In the genomic region with DNA sequence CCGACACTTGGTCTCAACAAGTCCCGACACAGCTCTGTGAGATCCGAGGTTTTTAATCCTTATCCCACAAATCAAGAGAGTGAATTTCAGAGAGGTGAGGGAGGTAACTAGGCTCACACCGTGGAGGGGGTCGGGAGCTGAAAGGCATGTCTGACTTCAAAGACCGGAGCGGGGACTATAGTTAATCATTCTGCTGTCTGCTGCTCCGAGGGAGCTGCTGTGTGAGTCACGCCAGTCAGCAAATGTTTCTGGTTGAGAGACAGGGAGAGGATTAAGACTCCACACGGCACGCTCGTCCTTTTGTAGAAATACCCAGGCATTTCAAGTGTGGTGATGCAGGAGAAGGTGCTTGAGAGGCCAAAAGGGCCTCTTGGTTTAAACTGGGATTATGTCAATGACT, we compare ENCODE assay signal across 19 mouse cellular contexts.
DNase-seq lines count a peak whose midpoint lies in the region; ATAC-seq and TF ChIP-seq lines count a peak whose summit lies in the region.
"Had no signal": no experiment of that assay in that cellular context is flagged by ENCODE, and none has a peak within 500 bp of the region (broad histone marks: within the 10 kb centered on the region; RNA-seq: fewer than 3 reads in every experiment).

No protein-coding gene starts in this region.

- H3K36me3 ChIP-seq in forebrain, postnatal 0 days (ENCODE audit: insufficient read depth): no peaks in the 10 kb centered on the region
- no peaks in the 10 kb centered on the region for H3K36me3 ChIP-seq in forebrain, embryonic 15.5 days
- H3K36me3 ChIP-seq in kidney, embryonic 14.5 days (ENCODE audit: control insufficient read depth, insufficient read depth, low read length): no peaks in the 10 kb centered on the region
- no peaks in the 10 kb centered on the region for H3K36me3 ChIP-seq in midbrain, embryonic 14.5 days (ENCODE audit: control insufficient read depth, insufficient read depth, low read length)
- H3K36me3 ChIP-seq in intestine, embryonic 15.5 days: no peaks in the 10 kb centered on the region
- H3K36me3 ChIP-seq: heart, embryonic 13.5 days; liver, embryonic 12.5 days had no signal

- no peak overlapping the region for H3K9ac ChIP-seq in forebrain, postnatal 0 days
- H3K9ac ChIP-seq in forebrain, embryonic 15.5 days (replicated peaks): no peak overlapping the region
- no peak overlapping the region for H3K9ac ChIP-seq in kidney, embryonic 14.5 days (ENCODE audit: low read depth, low read length)
- H3K9ac ChIP-seq in midbrain, embryonic 14.5 days (replicated peaks; ENCODE audit: low read length): no peak overlapping the region
- no peak overlapping the region for H3K9ac ChIP-seq in intestine, embryonic 15.5 days
- H3K9ac ChIP-seq: heart, embryonic 13.5 days; liver, embryonic 12.5 days; lung, embryonic 14.5 days had no signal

- H3K4me1 ChIP-seq in forebrain, postnatal 0 days (ENCODE audit: insufficient read depth): no peaks in the 10 kb centered on the region
- H3K4me1 ChIP-seq in forebrain, embryonic 15.5 days: peaks cover 4% of the 10 kb centered on the region
- peaks cover 5% of the 10 kb centered on the region; the same call in 1 of the 2 replicates for H3K4me1 ChIP-seq in kidney, embryonic 14.5 days (ENCODE audit: control insufficient read depth, insufficient read depth, low read length)
- peaks cover 23% of the 10 kb centered on the region for H3K4me1 ChIP-seq in midbrain, embryonic 14.5 days (ENCODE audit: control insufficient read depth, insufficient read depth, low read length)
- H3K4me1 ChIP-seq in intestine, embryonic 15.5 days (replicated peaks): no peaks in the 10 kb centered on the region
- H3K4me1 ChIP-seq: heart, embryonic 13.5 days; liver, embryonic 12.5 days had no signal

- no peak overlapping the region for H3K4me3 ChIP-seq in forebrain, postnatal 0 days (ENCODE audit: low read depth, low read length)
- H3K4me3 ChIP-seq in forebrain, embryonic 15.5 days: no peak overlapping the region
- no peak overlapping the region for H3K4me3 ChIP-seq in kidney, embryonic 14.5 days (ENCODE audit: low read length)
- no peak overlapping the region for H3K4me3 ChIP-seq in midbrain, embryonic 14.5 days (replicated peaks; ENCODE audit: low read depth, low read length)
- H3K4me3 ChIP-seq in intestine, embryonic 15.5 days (replicated peaks): no peak overlapping the region
- H3K4me3 ChIP-seq: heart, embryonic 13.5 days; left cerebral cortex, adult 2 months; liver, embryonic 12.5 days had no signal

- peak; percentile 26 for DNase-seq in forebrain, postnatal 0 days
- DNase-seq in kidney, postnatal 14 days: peak; percentile 5
- peak; percentile 52 for DNase-seq in brain, embryonic 14.5 days (ENCODE audit: low read depth)
- peak; percentile 53 for DNase-seq in midbrain, embryonic 14.5 days
- DNase-seq in heart, adult 8-10 months (ENCODE audit: low spot score): no peak
- DNase-seq: adrenal gland, adult 8-10 months; cerebellum, adult 18-20 months; heart, postnatal 36 days; lung, embryonic 14.5 days; right cerebral cortex, postnatal 4 days had no signal

- TF ChIP-seq POLR2A in brain, embryonic 14.5 days (IDR thresholded peaks at IDR 0.05; ENCODE audit: borderline replicate concordance, extremely low read depth, insufficient read depth, insufficient read length, poor library complexity, severe bottlenecking): no peak

- no peaks in the 10 kb centered on the region for H3K9me3 ChIP-seq in forebrain, postnatal 0 days (ENCODE audit: low read length)
- H3K9me3 ChIP-seq in forebrain, embryonic 15.5 days: no peaks in the 10 kb centered on the region
- no peaks in the 10 kb centered on the region for H3K9me3 ChIP-seq in kidney, embryonic 14.5 days (ENCODE audit: control insufficient read depth, low read length)
- H3K9me3 ChIP-seq in midbrain, embryonic 14.5 days (ENCODE audit: control insufficient read depth, low read length): no peaks in the 10 kb centered on the region
- no peaks in the 10 kb centered on the region for H3K9me3 ChIP-seq in intestine, embryonic 15.5 days
- H3K9me3 ChIP-seq: heart, embryonic 13.5 days had no signal

- H3K4me2 ChIP-seq in forebrain, postnatal 0 days (ENCODE audit: low read depth): no peak overlapping the region
- H3K4me2 ChIP-seq in forebrain, embryonic 15.5 days (replicated peaks): no peak overlapping the region
- H3K4me2 ChIP-seq in kidney, embryonic 14.5 days (replicated peaks; ENCODE audit: low read depth, low read length): no peak overlapping the region
- no peak overlapping the region for H3K4me2 ChIP-seq in midbrain, embryonic 14.5 days (ENCODE audit: low read length)
- no peak overlapping the region for H3K4me2 ChIP-seq in intestine, embryonic 15.5 days (replicated peaks)
- H3K4me2 ChIP-seq: heart, embryonic 13.5 days; liver, embryonic 12.5 days; lung, embryonic 14.5 days had no signal

- no peak for ATAC-seq in forebrain, postnatal 0 days
- ATAC-seq in forebrain, embryonic 15.5 days (replicated peaks): no peak
- ATAC-seq in kidney, embryonic 14.5 days (ENCODE audit: low FRiP score, low TSS enrichment): no peak
- no peak for ATAC-seq in midbrain, embryonic 14.5 days (ENCODE audit: low FRiP score, low TSS enrichment)
- ATAC-seq in intestine, embryonic 15.5 days: no peak
- ATAC-seq: intestine, embryonic 16.5 days; liver, embryonic 12.5 days had no signal

- TF ChIP-seq CTCF in forebrain, postnatal 0 days (IDR thresholded peaks at IDR 0.05; ENCODE audit: low read depth): no peak
- no peak for TF ChIP-seq CTCF in brain, embryonic 14.5 days (IDR thresholded peaks at IDR 0.05; ENCODE audit: borderline replicate concordance, extremely low read depth, insufficient read depth, insufficient read length)

- WGBS in forebrain, postnatal 0 days: 39% methylated on average over 12 of the region's 12 CpGs
- WGBS in forebrain, embryonic 15.5 days: 34% methylated on average over 12 of the region's 12 CpGs
- 13% methylated on average over 12 of the region's 12 CpGs for WGBS in kidney, embryonic 14.5 days
- WGBS in midbrain, embryonic 14.5 days: 16% methylated on average over 12 of the region's 12 CpGs
- 30% methylated on average over 12 of the region's 12 CpGs for WGBS in intestine, embryonic 15.5 days

- no peaks in the 10 kb centered on the region for H3K27me3 ChIP-seq in forebrain, postnatal 0 days (ENCODE audit: insufficient read depth, low read length)
- H3K27me3 ChIP-seq in forebrain, embryonic 15.5 days: no peaks in the 10 kb centered on the region
- no peaks in the 10 kb centered on the region for H3K27me3 ChIP-seq in kidney, embryonic 14.5 days (ENCODE audit: control insufficient read depth, insufficient read depth, low read length)
- no peaks in the 10 kb centered on the region for H3K27me3 ChIP-seq in midbrain, embryonic 14.5 days (ENCODE audit: control insufficient read depth, insufficient read depth, low read length)
- no peaks in the 10 kb centered on the region; the same call in 1 of the 2 replicates for H3K27me3 ChIP-seq in intestine, embryonic 15.5 days (replicated peaks)
- H3K27me3 ChIP-seq: CH12.LX; heart, embryonic 13.5 days; liver, embryonic 12.5 days had no signal

- no peak overlapping the region for H3K27ac ChIP-seq in forebrain, postnatal 0 days (ENCODE audit: low read depth, low read length)
- H3K27ac ChIP-seq in forebrain, embryonic 15.5 days (replicated peaks): no peak overlapping the region
- H3K27ac ChIP-seq in kidney, embryonic 14.5 days (ENCODE audit: low read depth, low read length): no peak overlapping the region
- 0 out of 2 replicates have a peak overlapping the region, but pooled peaks have one; percentile 32 for H3K27ac ChIP-seq in midbrain, embryonic 14.5 days (replicated peaks; ENCODE audit: low read depth, low read length)
- H3K27ac ChIP-seq in intestine, embryonic 15.5 days: no peak overlapping the region
- H3K27ac ChIP-seq: heart, embryonic 13.5 days; left cerebral cortex, adult 2 months; liver, embryonic 12.5 days; macrophage had no signal
